Comparison of ENCODE assay signal across 32 mouse cellular contexts in the genomic region with DNA sequence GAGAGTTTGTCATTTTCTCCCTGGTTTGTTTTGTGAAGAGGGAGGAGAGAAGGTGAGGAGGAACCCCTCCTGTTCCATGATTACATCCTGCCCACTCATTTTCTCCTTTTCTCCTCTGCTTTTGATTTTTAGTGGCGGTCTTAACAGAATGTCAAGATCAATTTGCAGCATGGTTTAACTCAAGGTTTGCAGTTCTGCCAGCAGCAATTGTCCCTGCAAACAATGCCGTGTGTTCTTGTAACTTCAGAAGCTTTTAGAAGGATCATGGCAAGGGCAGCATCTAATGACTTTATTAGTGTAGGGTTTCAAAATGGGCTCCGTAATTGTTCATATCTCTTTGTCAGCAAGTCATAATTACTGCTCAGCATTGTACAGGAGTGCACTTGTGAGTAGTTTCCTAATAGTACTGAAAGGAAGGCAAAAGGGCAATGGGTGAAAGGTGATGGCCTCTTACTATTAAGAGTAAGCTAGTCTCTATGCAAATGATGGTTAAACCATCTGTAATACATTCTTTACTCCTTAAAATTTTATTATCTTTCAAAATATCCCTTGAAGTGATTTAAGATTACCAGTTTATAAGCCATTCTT.
DNase-seq lines count a peak whose midpoint lies in the region; ATAC-seq lines count a peak whose summit lies in the region.
"Had no signal": no experiment of that assay in that cellular context is flagged by ENCODE, and none has a peak within 500 bp of the region (broad histone marks: within the 10 kb centered on the region; RNA-seq: fewer than 3 reads in every experiment).

No protein-coding gene starts in this region.

- H3K4me1 ChIP-seq in embryonic facial prominence, embryonic 11.5 days (ENCODE audit: control insufficient read depth, insufficient read depth, low read length): no peaks in the 10 kb centered on the region
- peaks cover 11% of the 10 kb centered on the region for H3K4me1 ChIP-seq in embryonic facial prominence, embryonic 10.5 days
- peaks cover 4% of the 10 kb centered on the region for H3K4me1 ChIP-seq in embryonic facial prominence, embryonic 12.5 days
- H3K4me1 ChIP-seq: heart, embryonic 10.5 days; heart, embryonic 15.5 days; hindbrain, embryonic 12.5 days; kidney, embryonic 15.5 days; neural tube, embryonic 15.5 days had no signal

- ATAC-seq in embryonic facial prominence, embryonic 11.5 days (replicated peaks; ENCODE audit: insufficient number of reproducible peaks, low FRiP score, low TSS enrichment, low read depth): no peak
- ATAC-seq in embryonic facial prominence, embryonic 12.5 days (ENCODE audit: insufficient number of reproducible peaks, insufficient read depth, low FRiP score, low TSS enrichment): peak; percentile 52; the same call in 1 of the 2 replicates
- ATAC-seq: forebrain, embryonic 16.5 days; hindbrain, postnatal 0 days had no signal

- no peak overlapping the region for H3K4me3 ChIP-seq in embryonic facial prominence, embryonic 11.5 days (ENCODE audit: low read depth, low read length)
- no peak overlapping the region for H3K4me3 ChIP-seq in embryonic facial prominence, embryonic 10.5 days
- no peak overlapping the region for H3K4me3 ChIP-seq in embryonic facial prominence, embryonic 12.5 days
- H3K4me3 ChIP-seq: heart, embryonic 10.5 days; heart, embryonic 15.5 days; hindbrain, embryonic 12.5 days; kidney, embryonic 15.5 days; layer of hippocampus, adult 2 months; left cerebral cortex, adult 2 months; neural tube, embryonic 15.5 days had no signal

- peak; percentile 44 for DNase-seq in embryonic facial prominence, embryonic 11.5 days (ENCODE audit: low spot score)
- no peak for DNase-seq in embryonic facial prominence, embryonic 10.5 days (ENCODE audit: low spot score)
- peak; percentile 82 for DNase-seq in Muller cell, postnatal 12 days (ENCODE audit: inconsistent ontology term)
- DNase-seq in retina, embryonic 14.5 days (ENCODE audit: low spot score): peak; percentile 77
- no peak for DNase-seq in right cerebral cortex, postnatal 4 days
- no peak for DNase-seq in neural tube, embryonic 10.5 days (ENCODE audit: extremely low spot score, low spot score)
- DNase-seq: adrenal gland, postnatal 36 days; cerebellum, adult 8-10 months; cerebellum, postnatal 25 days; gastrocnemius, postnatal 10 days; heart, adult 11 months; heart, postnatal 36 days; kidney, adult 11 months; lung, adult 2 months; lung, postnatal 10 days; midbrain, embryonic 14.5 days; right cerebral cortex, adult 18-20 months; thymus, adult 2 months; thymus, postnatal 4 days had no signal

- H3K4me2 ChIP-seq in embryonic facial prominence, embryonic 11.5 days (ENCODE audit: low read depth, low read length): no peak overlapping the region
- H3K4me2 ChIP-seq in embryonic facial prominence, embryonic 12.5 days (replicated peaks): no peak overlapping the region
- H3K4me2 ChIP-seq: heart, embryonic 15.5 days; hindbrain, embryonic 12.5 days; kidney, embryonic 15.5 days; neural tube, embryonic 15.5 days had no signal

- H3K27ac ChIP-seq in embryonic facial prominence, embryonic 11.5 days (replicated peaks; ENCODE audit: low read depth, low read length): no peak overlapping the region
- H3K27ac ChIP-seq in embryonic facial prominence, embryonic 10.5 days (replicated peaks): no peak overlapping the region
- H3K27ac ChIP-seq in embryonic facial prominence, embryonic 12.5 days: no peak overlapping the region
- H3K27ac ChIP-seq: heart, embryonic 10.5 days; heart, embryonic 15.5 days; hindbrain, embryonic 12.5 days; hindbrain, postnatal 0 days; kidney, embryonic 15.5 days; layer of hippocampus, adult 2 months; left cerebral cortex, adult 2 months; liver, embryonic 14.5 days; neural tube, embryonic 15.5 days; stomach, postnatal 0 days had no signal

- 35% methylated on average over 3 of the region's 3 CpGs for WGBS in embryonic facial prominence, embryonic 11.5 days
- WGBS in embryonic facial prominence, embryonic 10.5 days: 31% methylated on average over 3 of the region's 3 CpGs
- WGBS in embryonic facial prominence, embryonic 12.5 days: 30% methylated on average over 3 of the region's 3 CpGs

- H3K27me3 ChIP-seq in embryonic facial prominence, embryonic 11.5 days (ENCODE audit: control insufficient read depth, insufficient read depth, low read length): no peaks in the 10 kb centered on the region
- H3K27me3 ChIP-seq in embryonic facial prominence, embryonic 10.5 days (replicated peaks; ENCODE audit: low read depth, poor library complexity, severe bottlenecking): no peaks in the 10 kb centered on the region
- H3K27me3 ChIP-seq in embryonic facial prominence, embryonic 12.5 days: no peaks in the 10 kb centered on the region
- H3K27me3 ChIP-seq: heart, embryonic 15.5 days; hindbrain, embryonic 12.5 days; kidney, embryonic 15.5 days; neural tube, embryonic 15.5 days had no signal

- H3K9ac ChIP-seq in embryonic facial prominence, embryonic 11.5 days (replicated peaks; ENCODE audit: low read length): no peak overlapping the region
- no peak overlapping the region for H3K9ac ChIP-seq in embryonic facial prominence, embryonic 12.5 days
- H3K9ac ChIP-seq: heart, embryonic 15.5 days; hindbrain, embryonic 12.5 days; kidney, embryonic 15.5 days; liver, embryonic 14.5 days; neural tube, embryonic 15.5 days had no signal

- H3K9me3 ChIP-seq in embryonic facial prominence, embryonic 11.5 days (replicated peaks; ENCODE audit: control insufficient read depth, low read length): no peaks in the 10 kb centered on the region
- no peaks in the 10 kb centered on the region for H3K9me3 ChIP-seq in embryonic facial prominence, embryonic 10.5 days
- H3K9me3 ChIP-seq in embryonic facial prominence, embryonic 12.5 days: no peaks in the 10 kb centered on the region
- H3K9me3 ChIP-seq: G1E; heart, embryonic 10.5 days; heart, embryonic 15.5 days; hindbrain, embryonic 12.5 days; kidney, embryonic 15.5 days; neural tube, embryonic 15.5 days had no signal

- H3K36me3 ChIP-seq in embryonic facial prominence, embryonic 11.5 days (replicated peaks; ENCODE audit: control insufficient read depth, insufficient read depth, low read depth, low read length): no peaks in the 10 kb centered on the region
- peaks cover 7% of the 10 kb centered on the region for H3K36me3 ChIP-seq in embryonic facial prominence, embryonic 10.5 days (replicated peaks)
- no peaks in the 10 kb centered on the region for H3K36me3 ChIP-seq in embryonic facial prominence, embryonic 12.5 days
- H3K36me3 ChIP-seq: heart, embryonic 15.5 days; kidney, embryonic 15.5 days had no signal

Comparison
In these comparisons a context has a peak if more than half of its experiments do, and no peak if none do; other contexts are left out.
1. DNase-seq: peak in embryonic facial prominence, embryonic 11.5 days (single experiment), Muller cell, postnatal 12 days (single experiment) and retina, embryonic 14.5 days (single experiment); none in embryonic facial prominence, embryonic 10.5 days (single experiment), right cerebral cortex, postnatal 4 days (single experiment) and neural tube, embryonic 10.5 days (single experiment).